Mouse (Mus musculus) adipocyte (in vitro differentiated cells): Measurements from ENCODE around the gene Slc25a4.
A peak's percentile ranks its signal among the peaks of the same experiment; 100 is the strongest.
"Not testable (repeated sequence)": the region's sequence is repeated elsewhere in the genome, so short reads cannot be mapped to it uniquely, and the experiment has no call there.

ENCODE experiments used
- DNase-seq: peaks from one replicate; pipeline ENCODE4 v3.0.0-alpha.2; 2016; ENCODE audit warnings: low spot score

Gene Slc25a4

GRCm38 (mm10) chr8:46210404-46211315 lies at the start of gene Slc25a4:
Slc25a4 (minus strand) TSS chr8:46211284.
- DNase-seq: peak; percentile 91

- no peak for DNase-seq
Observed at GRCm38 (mm10) chr8:46257921-46258682, 47.0 kb upstream of the Slc25a4 start.

GRCm38 (mm10) chr8:46252456-46252855 lies 41.4 kb upstream of the Slc25a4 start:
- no peak for DNase-seq

GRCm38 (mm10) chr8:46251561-46251960 lies 40.5 kb upstream of the Slc25a4 start:
- DNase-seq: no peak

GRCm38 (mm10) chr8:46246346-46246745 lies 35.3 kb upstream of the Slc25a4 start:
- DNase-seq: no peak

GRCm38 (mm10) chr8:46242946-46243345 lies 31.9 kb upstream of the Slc25a4 start:
- DNase-seq: no peak

- peak; percentile 79 for DNase-seq
Observed at GRCm38 (mm10) chr8:46241568-46242374, 30.7 kb upstream of the Slc25a4 start.

- DNase-seq: peak; percentile 41
Observed at GRCm38 (mm10) chr8:46236441-46237223, 25.5 kb upstream of the Slc25a4 start.

GRCm38 (mm10) chr8:46234736-46235135 lies 23.7 kb upstream of the Slc25a4 start:
- DNase-seq: no peak

GRCm38 (mm10) chr8:46232798-46233197 lies 21.7 kb upstream of the Slc25a4 start:
- DNase-seq: no peak

- not testable (repeated sequence) for DNase-seq
Observed at GRCm38 (mm10) chr8:46231968-46232367, 20.9 kb upstream of the Slc25a4 start.

GRCm38 (mm10) chr8:46226622-46227021 lies 15.5 kb upstream of the Slc25a4 start:
- no peak for DNase-seq

- peak; percentile 40 for DNase-seq
Observed at GRCm38 (mm10) chr8:46225501-46225900, 14.4 kb upstream of the Slc25a4 start.

GRCm38 (mm10) chr8:46220566-46220965 lies 9.5 kb upstream of the Slc25a4 start:
- no peak for DNase-seq

- DNase-seq: peak; percentile 34
Observed at GRCm38 (mm10) chr8:46216838-46217237, 5.8 kb upstream of the Slc25a4 start.

- no peak for DNase-seq
Observed at GRCm38 (mm10) chr8:46213971-46214480, 2.9 kb upstream of the Slc25a4 start.

GRCm38 (mm10) chr8:46212194-46212593 lies 1.1 kb upstream of the Slc25a4 start:
- no peak for DNase-seq

GRCm38 (mm10) chr8:46211611-46212071 lies 557 bp upstream of the Slc25a4 start:
- peak; percentile 41 for DNase-seq

GRCm38 (mm10) chr8:46209057-46209456 lies 2.0 kb downstream of the Slc25a4 start:
- no peak for DNase-seq

- no peak for DNase-seq
Observed at GRCm38 (mm10) chr8:46208354-46208753, 2.7 kb downstream of the Slc25a4 start.

GRCm38 (mm10) chr8:46206107-46206506 lies 5.0 kb downstream of the Slc25a4 start:
- DNase-seq: no peak
